Mouse (Mus musculus): ENCODE results near the gene Wbp4. TPM values are rescaled to one million over a fixed set of nuclear protein-coding genes. Genes with fewer than 3 reads are reported as not detected.
A peak's percentile ranks its signal among the peaks of the same experiment; 100 is the strongest.
"Not testable (repeated sequence)": the region's sequence is repeated elsewhere in the genome, so short reads cannot be mapped to it uniquely, and the experiment has no call there.

The Wbp4 gene
- polyA plus RNA-seq (2011; ENCODE audit: insufficient read depth, insufficient read length, low replicate concordance, missing spikeins): 22.6 and 24.5 TPM in 2 replicates

DNA sequence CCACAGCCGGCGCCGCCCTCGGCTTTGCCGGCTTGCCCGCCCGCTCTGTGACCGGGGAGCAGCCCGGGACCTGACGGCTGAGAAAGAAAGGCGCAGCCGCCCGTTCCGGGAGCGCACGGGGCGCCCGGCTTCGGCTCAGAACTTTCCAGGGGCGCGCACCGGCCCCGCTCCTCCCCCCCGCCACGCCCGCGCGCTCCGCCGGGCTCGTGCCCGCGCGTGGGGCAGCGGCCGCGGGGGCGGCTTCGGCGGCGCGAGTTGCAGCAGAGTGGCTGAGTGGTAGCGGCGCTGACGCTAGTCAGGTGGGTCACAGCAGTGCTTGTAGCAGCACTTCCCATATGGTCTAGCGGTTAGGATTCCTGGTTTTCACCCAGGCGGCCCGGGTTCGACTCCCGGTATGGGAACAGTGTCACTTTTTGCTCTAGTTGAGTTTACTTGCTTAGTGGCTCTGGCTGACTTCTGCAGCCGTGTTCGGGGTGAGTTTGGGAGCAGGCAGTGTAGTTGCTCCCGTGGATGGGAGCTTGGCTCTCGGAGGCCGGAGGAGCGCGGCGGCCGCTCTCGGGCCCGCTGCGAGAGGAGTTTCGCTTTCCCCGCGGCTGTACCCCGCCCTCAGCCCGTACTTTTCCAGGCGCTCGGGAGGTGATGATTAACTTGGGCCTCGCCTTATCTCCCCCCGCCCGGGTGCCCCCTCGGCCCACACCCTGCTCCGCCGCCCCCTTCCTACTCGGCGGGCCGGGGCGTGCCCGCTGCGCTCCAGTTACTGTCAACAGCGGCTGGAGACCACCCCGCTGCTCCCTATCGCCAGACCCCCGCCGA lies at the start of gene Wbp4:
TSS of gene Wbp4 (minus strand) at position 182 of the 813 bp plus-strand sequence.
- no peaks in the 10 kb centered on the region; the same call in none of the 2 replicates for H3K4me1 ChIP-seq (ENCODE audit: control insufficient read depth, insufficient read depth, low read length)
- TF ChIP-seq CTCF (IDR thresholded peaks at IDR 0.05; ENCODE audit: control insufficient read depth, insufficient read depth, low read length) (no peak), POLR2A (IDR thresholded peaks at IDR 0.05; ENCODE audit: borderline replicate concordance, control insufficient read depth, low read depth, low read length) (peak; percentile 30; the same call in 1 of the 2 replicates)
- WGBS: under 1% methylated on average over 84 of the region's 86 CpGs
- H3K27ac ChIP-seq (ENCODE audit: control insufficient read depth, insufficient read depth, low read depth, low read length, poor library complexity): peak within 1 kb of the TSS; percentile 100
- peak within 1 kb of the TSS; percentile 100 for H3K4me3 ChIP-seq (replicated peaks; ENCODE audit: control insufficient read depth, low read depth, low read length)

DNA sequence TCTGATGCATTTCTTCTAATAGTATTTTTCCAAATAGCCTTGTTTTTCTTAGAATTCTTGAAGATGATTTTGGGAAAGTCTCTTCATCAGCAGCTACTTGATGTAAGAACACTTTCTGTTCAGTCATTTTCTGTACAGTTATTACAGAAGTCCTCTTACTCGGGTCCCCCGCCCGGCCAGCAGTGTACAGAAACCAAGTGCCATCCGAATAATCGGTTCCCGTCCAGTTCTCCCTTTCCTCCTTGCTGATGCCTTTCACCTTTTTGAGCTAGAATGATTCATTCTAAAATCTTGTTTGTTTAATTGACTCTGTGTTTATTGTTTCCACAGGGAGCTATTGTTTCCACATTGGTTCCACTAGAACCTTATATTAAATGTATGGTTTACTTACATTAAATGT lies 49.4 kb upstream of the Wbp4 start:
- Histone ChIP-seq H3K4me3 (replicated peaks; ENCODE audit: control insufficient read depth, low read depth, low read length) (no peak overlapping the region), H3K4me1 (ENCODE audit: control insufficient read depth, insufficient read depth, low read length) (peaks cover 3% of the 10 kb centered on the region; the same call in 1 of the 2 replicates), H3K27ac (ENCODE audit: control insufficient read depth, insufficient read depth, low read depth, low read length, poor library complexity) (no peak overlapping the region)
- TF ChIP-seq POLR2A (IDR thresholded peaks at IDR 0.05; ENCODE audit: borderline replicate concordance, control insufficient read depth, low read depth, low read length): no peak
- no peak for TF ChIP-seq CTCF (IDR thresholded peaks at IDR 0.05; ENCODE audit: control insufficient read depth, insufficient read depth, low read length)
- WGBS: 27% methylated on average over 6 of the region's 6 CpGs

GRCm38 (mm10) chr14:79529581-79530554 lies 48.5 kb upstream of the Wbp4 start:
- TF ChIP-seq POLR2A (IDR thresholded peaks at IDR 0.05; ENCODE audit: borderline replicate concordance, control insufficient read depth, low read depth, low read length) (no peak), CTCF (IDR thresholded peaks at IDR 0.05; ENCODE audit: control insufficient read depth, insufficient read depth, low read length) (no peak)
- WGBS: 30% methylated on average over 10 of the region's 10 CpGs
- H3K27ac ChIP-seq (ENCODE audit: control insufficient read depth, insufficient read depth, low read depth, low read length, poor library complexity): 0 out of 2 replicates have a peak overlapping the region, but pooled peaks have one; percentile 47
- H3K4me3 ChIP-seq (replicated peaks; ENCODE audit: control insufficient read depth, low read depth, low read length): no peak overlapping the region
- H3K4me1 ChIP-seq (ENCODE audit: control insufficient read depth, insufficient read depth, low read length): peaks cover 5% of the 10 kb centered on the region

DNA sequence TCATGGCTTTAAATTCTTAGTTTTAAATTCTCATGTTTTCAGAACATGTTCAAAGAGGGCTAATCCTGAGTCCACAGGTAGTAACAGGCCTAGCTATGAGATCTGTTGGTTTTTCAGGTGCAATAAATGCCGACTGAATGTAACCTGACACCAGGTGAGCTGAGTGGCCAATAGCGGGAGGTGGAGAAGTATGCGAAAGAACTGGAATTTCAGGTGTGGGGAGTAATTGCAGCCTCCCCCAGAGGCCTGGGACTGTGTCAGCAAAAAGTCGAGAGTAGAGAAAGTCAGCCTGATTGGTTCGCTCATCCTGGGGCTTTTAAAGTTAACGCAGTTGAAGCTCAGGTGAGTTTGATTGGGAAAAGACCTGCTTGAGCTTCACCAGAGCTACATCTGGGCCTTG lies 46.4 kb upstream of the Wbp4 start:
- 65% methylated on average over 6 of the region's 6 CpGs for WGBS
- no peak overlapping the region for H3K4me3 ChIP-seq (replicated peaks; ENCODE audit: control insufficient read depth, low read depth, low read length)
- H3K27ac ChIP-seq (ENCODE audit: control insufficient read depth, insufficient read depth, low read depth, low read length, poor library complexity): no peak overlapping the region
- H3K4me1 ChIP-seq (ENCODE audit: control insufficient read depth, insufficient read depth, low read length): peaks cover 8% of the 10 kb centered on the region
- TF ChIP-seq CTCF (IDR thresholded peaks at IDR 0.05; ENCODE audit: control insufficient read depth, insufficient read depth, low read length) (no peak), POLR2A (IDR thresholded peaks at IDR 0.05; ENCODE audit: borderline replicate concordance, control insufficient read depth, low read depth, low read length) (no peak)

GRCm38 (mm10) chr14:79526106-79526505 lies 44.8 kb upstream of the Wbp4 start:
- WGBS: 66% methylated on average over 12 of the region's 12 CpGs

DNA sequence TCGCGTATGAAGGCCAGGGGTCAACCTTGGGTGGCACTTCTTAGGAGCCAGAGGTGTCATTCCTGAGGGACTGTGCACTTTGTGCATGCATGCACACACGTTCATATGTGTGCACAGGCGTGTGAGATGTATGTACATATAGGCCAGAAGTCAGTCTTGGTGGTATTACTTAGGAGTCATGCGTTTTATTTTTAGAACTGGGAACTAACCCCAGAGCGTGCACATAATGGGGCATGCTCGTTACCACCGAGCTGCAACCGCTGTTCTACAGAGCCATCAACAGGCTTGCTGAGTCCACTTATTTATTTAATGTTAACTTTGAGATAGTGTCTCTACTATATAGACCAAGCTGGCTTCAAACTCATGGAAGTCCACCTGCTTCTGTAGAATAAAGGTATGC lies 41.1 kb upstream of the Wbp4 start:
- 4% methylated on average over 9 of the region's 9 CpGs for WGBS
- Histone ChIP-seq H3K4me3 (replicated peaks; ENCODE audit: control insufficient read depth, low read depth, low read length) (no peak overlapping the region), H3K27ac (ENCODE audit: control insufficient read depth, insufficient read depth, low read depth, low read length, poor library complexity) (peak overlapping the region; percentile 57), H3K4me1 (ENCODE audit: control insufficient read depth, insufficient read depth, low read length) (peaks cover 7% of the 10 kb centered on the region)
- no peak for TF ChIP-seq POLR2A (IDR thresholded peaks at IDR 0.05; ENCODE audit: borderline replicate concordance, control insufficient read depth, low read depth, low read length)
- TF ChIP-seq CTCF (IDR thresholded peaks at IDR 0.05; ENCODE audit: control insufficient read depth, insufficient read depth, low read length): no peak

More at GRCm38 (mm10) chr14:79526106-79526505, 44.8 kb upstream of the Wbp4 start:
- H3K4me3 ChIP-seq (replicated peaks; ENCODE audit: control insufficient read depth, low read depth, low read length); H3K27ac ChIP-seq (ENCODE audit: control insufficient read depth, insufficient read depth, low read depth, low read length, poor library complexity); H3K4me1 ChIP-seq (ENCODE audit: control insufficient read depth, insufficient read depth, low read length): not testable (repeated sequence)

- Histone ChIP-seq H3K27ac (ENCODE audit: control insufficient read depth, insufficient read depth, low read depth, low read length, poor library complexity) (peak overlapping the region; percentile 64; the same call in 1 of the 2 replicates), H3K4me3 (replicated peaks; ENCODE audit: control insufficient read depth, low read depth, low read length) (no peak overlapping the region), H3K4me1 (ENCODE audit: control insufficient read depth, insufficient read depth, low read length) (peaks cover 7% of the 10 kb centered on the region)
- WGBS: 2% methylated on average over 6 of the region's 6 CpGs
- TF ChIP-seq POLR2A (IDR thresholded peaks at IDR 0.05; ENCODE audit: borderline replicate concordance, control insufficient read depth, low read depth, low read length) (no peak), CTCF (IDR thresholded peaks at IDR 0.05; ENCODE audit: control insufficient read depth, insufficient read depth, low read length) (no peak)
These were observed 40.3 kb upstream of the Wbp4 start for GRCm38 (mm10) chr14:79521471-79522117.
